Mouse (Mus musculus) C2C12 (cell line): ENCODE data around the gene Gm20503. TPM values are rescaled to one million over a fixed set of nuclear protein-coding genes. Genes with fewer than 3 reads are reported as not detected.

Experiments used
- H3K27me3 ChIP-seq: one replicate; pipeline ENCODE4 v1.6.1; 2011; ENCODE audit not compliant: control insufficient read depth, insufficient read depth, insufficient read length
- H3K36me3 ChIP-seq: one replicate; pipeline ENCODE4 v1.6.1; 2011; ENCODE audit not compliant: control insufficient read depth, insufficient read depth
- H3K4me3 ChIP-seq: one replicate; pipeline ENCODE4 v1.5.1; 2011; ENCODE audit warnings: mild to moderate bottlenecking, control low read depth; ENCODE audit not compliant: poor library complexity, insufficient read depth, severe bottlenecking
- H3K79me2 ChIP-seq: one replicate; pipeline ENCODE4 v1.6.1; 2011; ENCODE audit not compliant: control insufficient read depth, insufficient read depth
- H3K79me3 ChIP-seq: one replicate; pipeline ENCODE4 v1.6.1; 2011; ENCODE audit warnings: low read depth, control low read depth
- H3ac ChIP-seq: one replicate; pipeline ENCODE3; 2011; ENCODE audit warnings: low read depth; ENCODE audit not compliant: control insufficient read depth, insufficient read length
- CEBPB ChIP-seq: IDR thresholded peaks from one replicate; pipeline ENCODE4 v1.6.1; 2011; ENCODE audit warnings: low read depth, mild to moderate bottlenecking, control low read depth, moderate library complexity
- CTCF ChIP-seq: IDR thresholded peaks from one replicate; pipeline ENCODE4 v1.5.1; 2011; ENCODE audit not compliant: control insufficient read depth, insufficient read depth, insufficient read length
- FOSL1 ChIP-seq: IDR thresholded peaks from one replicate; pipeline ENCODE4 v1.8.0; 2011; ENCODE audit warnings: mild to moderate bottlenecking, low read length; ENCODE audit not compliant: poor library complexity, insufficient read depth, severe bottlenecking
- MAX ChIP-seq: IDR thresholded peaks from one replicate; pipeline ENCODE4 v1.6.1; 2011; ENCODE audit warnings: mild to moderate bottlenecking, control low read depth
- MYOD1 ChIP-seq: IDR thresholded peaks from one replicate; pipeline ENCODE4 v1.6.1; 2011; ENCODE audit warnings: low read depth; ENCODE audit not compliant: control insufficient read depth, insufficient read length
- MYOG ChIP-seq: IDR thresholded peaks from one replicate; pipeline ENCODE4 v1.6.1; 2011; ENCODE audit not compliant: control insufficient read depth, insufficient read length; ENCODE audit errors: extremely low read depth
- USF1 ChIP-seq: IDR thresholded peaks from one replicate; pipeline ENCODE4 v1.6.1; 2011; ENCODE audit warnings: low read depth, mild to moderate bottlenecking, control low read depth, moderate library complexity
- polyA plus RNA-seq: library from polyadenylated mRNA; unstranded; fragments of >200 nt; fragmentation: generic; extraction: Trizol; gene quantifications from one replicate; pipeline ENCODE4 v1.2.1, GENCODE M21; 2012; ENCODE audit warnings: missing spikeins

The Gm20503 gene
- polyA plus RNA-seq, 1 experiment = not detected

- Histone ChIP-seq H3K27me3 (no peaks in the 10 kb centered on the region), H3K79me3 (peaks cover 3% of the 10 kb centered on the region), H3ac (no peak overlapping the region), H3K79me2 (peaks cover 7% of the 10 kb centered on the region), H3K36me3 (no peaks in the 10 kb centered on the region), H3K4me3 (no peak overlapping the region)
- TF ChIP-seq USF1 (no peak), FOSL1 (no peak), MAX (no peak), MYOG (no peak), MYOD1 (no peak), CTCF (no peak), CEBPB (no peak)
Measured at GRCm38 (mm10) chr4:58998688-58999087, 4.3 kb upstream of the Gm20503 start.

- TF ChIP-seq MAX (peak; percentile 68), CEBPB (no peak), FOSL1 (no peak), USF1 (no peak), CTCF (peak; percentile 76), MYOG (no peak), MYOD1 (no peak)
Measured at GRCm38 (mm10) chr4:58999686-59000085, 3.3 kb upstream of the Gm20503 start.

GRCm38 (mm10) chr4:59000614-59001013 lies 2.4 kb upstream of the Gm20503 start:
- peaks cover 22% of the 10 kb centered on the region for H3K79me3 ChIP-seq
- H3K36me3 ChIP-seq = no peaks in the 10 kb centered on the region
- peak; percentile 33 for TF ChIP-seq CTCF
- TF ChIP-seq CEBPB = no peak
- no peak for TF ChIP-seq USF1
- no peak for TF ChIP-seq FOSL1
- H3K4me3 ChIP-seq = no peak overlapping the region
- H3K79me2 ChIP-seq = peaks cover 27% of the 10 kb centered on the region
- no peaks in the 10 kb centered on the region for H3K27me3 ChIP-seq
- no peak overlapping the region for H3ac ChIP-seq

More at GRCm38 (mm10) chr4:58999686-59000085, 3.3 kb upstream of the Gm20503 start:
- Histone ChIP-seq H3K4me3 (no peak overlapping the region), H3K36me3 (no peaks in the 10 kb centered on the region), H3K27me3 (no peaks in the 10 kb centered on the region), H3K79me3 (peaks cover 13% of the 10 kb centered on the region), H3ac (no peak overlapping the region), H3K79me2 (peaks cover 17% of the 10 kb centered on the region)

DNA sequence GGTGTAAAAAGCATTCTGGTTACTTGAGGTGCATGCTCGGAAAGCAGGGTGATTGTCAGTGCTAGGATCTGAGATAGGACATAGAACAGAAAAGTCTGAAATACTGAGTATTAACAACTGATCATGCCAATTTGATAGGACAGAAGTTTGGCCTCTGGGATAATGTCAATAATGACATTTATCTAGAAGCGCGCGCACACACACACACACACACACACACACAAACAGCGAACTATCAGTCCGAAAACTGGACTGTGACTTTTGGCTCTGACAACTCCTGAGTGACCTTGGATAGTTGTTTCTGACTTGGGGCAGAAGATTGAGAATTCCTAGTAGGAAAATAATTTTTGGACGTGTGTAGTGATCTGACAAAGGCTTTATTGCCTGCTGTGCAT lies 793 bp downstream of the Gm20503 start:
- Histone ChIP-seq H3K36me3 (no peaks in the 10 kb centered on the region), H3K79me2 (peaks cover 59% of the 10 kb centered on the region), H3K4me3 (peak overlapping the region; percentile 84), H3ac (peak overlapping the region; percentile 96), H3K79me3 (peaks cover 49% of the 10 kb centered on the region), H3K27me3 (no peaks in the 10 kb centered on the region)
- TF ChIP-seq MYOG (no peak), CTCF (no peak), FOSL1 (no peak), MYOD1 (no peak), USF1 (no peak), CEBPB (no peak), MAX (no peak)

GRCm38 (mm10) chr4:59006211-59006610 lies 3.2 kb downstream of the Gm20503 start:
- Histone ChIP-seq H3K36me3 (no peaks in the 10 kb centered on the region), H3K4me3 (no peak overlapping the region), H3ac (peak overlapping the region; percentile 8), H3K27me3 (no peaks in the 10 kb centered on the region), H3K79me3 (peaks cover 71% of the 10 kb centered on the region), H3K79me2 (peaks cover 83% of the 10 kb centered on the region)
- no peak for TF ChIP-seq MYOD1
- TF ChIP-seq FOSL1 = no peak
- no peak for TF ChIP-seq CTCF
- TF ChIP-seq CEBPB = no peak
- no peak for TF ChIP-seq USF1
- TF ChIP-seq MYOG = no peak
- no peak for TF ChIP-seq MAX

DNA sequence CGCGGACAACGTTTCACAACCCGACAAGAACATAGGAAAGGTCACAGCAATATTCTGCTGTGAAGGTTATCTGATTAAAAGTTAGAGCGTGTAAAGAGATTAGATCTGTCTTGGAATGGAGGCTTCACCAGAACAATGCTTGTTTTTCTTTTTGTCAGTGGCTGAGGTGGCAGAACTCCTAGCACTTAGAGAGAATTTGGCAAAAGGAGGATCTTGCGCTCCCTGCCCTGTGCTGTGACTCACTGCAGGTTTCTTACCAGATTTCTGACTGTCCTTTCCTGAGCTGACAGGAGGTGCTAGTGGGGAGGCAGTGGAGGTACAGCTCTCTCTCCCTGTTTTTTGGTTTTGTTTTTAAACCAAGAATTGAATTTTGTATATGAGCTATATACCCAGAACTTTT lies 4.0 kb downstream of the Gm20503 start:
- TF ChIP-seq MYOD1 (no peak), CEBPB (no peak), MYOG (no peak), CTCF (no peak)
- no peak overlapping the region for H3K4me3 ChIP-seq
- no peaks in the 10 kb centered on the region for H3K27me3 ChIP-seq
- H3K79me3 ChIP-seq = peaks cover 76% of the 10 kb centered on the region
- H3ac ChIP-seq = no peak overlapping the region
- H3K79me2 ChIP-seq = peaks cover 91% of the 10 kb centered on the region
- no peaks in the 10 kb centered on the region for H3K36me3 ChIP-seq
